Mouse (Mus musculus): ENCODE measurements around the gene Sec22a.

GRCm38 (mm10) chr16:35271572-35271971 is 92.1 kb downstream of the Sec22a start:
- TF ChIP-seq CTCF (IDR thresholded peaks at IDR 0.05; ENCODE audit: insufficient read depth, low read length) (no peak), POLR2A (IDR thresholded peaks at IDR 0.05; ENCODE audit: borderline replicate concordance, extremely low read depth, low read depth, low read length) (no peak)

All from lung, adult 2 months (tissue).